Mouse (Mus musculus) heart, embryonic 15.5 days (tissue): ENCODE data around the gene Aldh5a1. TPM values are rescaled to one million over a fixed set of nuclear protein-coding genes. Genes with fewer than 3 reads are reported as not detected.

Source experiments
- ATAC-seq: fragments of 200-750 bp; cut with Nextera tagmentation; replicated peaks from 2 replicates; pipeline ENCODE4 v1.8.0; 2017; ENCODE audit warnings: low read depth, moderate TSS enrichment; ENCODE audit not compliant: insufficient number of reproducible peaks, insufficient read depth, low FRiP score
- H3K27ac ChIP-seq: fragments of 300-500 bp; sonication (generic); 2 replicates; pipeline ENCODE4 v1.5.1; 2015; ENCODE audit warnings: mild to moderate bottlenecking, inconsistent platforms
- H3K27me3 ChIP-seq: fragments of 300-500 bp; sonication (generic); 2 replicates; pipeline ENCODE4 v1.6.1; 2015; ENCODE audit warnings: inconsistent platforms
- H3K36me3 ChIP-seq: fragments of 300-500 bp; sonication (generic); 2 replicates; pipeline ENCODE4 v1.6.1; 2015; ENCODE audit warnings: mild to moderate bottlenecking, inconsistent platforms
- H3K4me1 ChIP-seq: fragments of 300-500 bp; sonication (generic); replicated peaks from 2 replicates; pipeline ENCODE4 v1.6.1; 2015; ENCODE audit warnings: inconsistent platforms
- H3K4me2 ChIP-seq: fragments of 300-500 bp; sonication (generic); 2 replicates; pipeline ENCODE4 v1.6.1; 2015; ENCODE audit warnings: inconsistent platforms, mild to moderate bottlenecking, moderate library complexity
- H3K4me3 ChIP-seq: fragments of 300-500 bp; sonication (generic); 2 replicates; pipeline ENCODE4 v1.5.1; 2015; ENCODE audit warnings: mild to moderate bottlenecking, inconsistent platforms
- H3K9ac ChIP-seq: fragments of 300-500 bp; sonication (generic); 2 replicates; pipeline ENCODE4 v1.6.1; 2015; ENCODE audit warnings: mild to moderate bottlenecking, inconsistent platforms
- H3K9me3 ChIP-seq: fragments of 300-500 bp; sonication (generic); replicated peaks from 2 replicates; pipeline ENCODE4 v1.6.1; 2016; ENCODE audit warnings: inconsistent platforms
- WGBS: fragments of 180-500 bp; shearing (Covaris S2); methylation state at CpG from one replicate; pipeline ENCODE4 v1.1.7; 2015; ENCODE audit warnings: mixed read lengths; 5-methylcytosine and 5-hydroxymethylcytosine counted together
- polyA plus RNA-seq: library from polyadenylated mRNA; unstranded; fragments of >200 nt; fragmentation: Nextera tagmentation; extraction: Ambion mirVana; gene quantifications from 2 replicates; pipeline ENCODE4 v1.2.1, GENCODE M21; 2015

Gene Aldh5a1
- polyA plus RNA-seq, 1 experiment from 2014 or later = 12.6 TPM

DNA sequence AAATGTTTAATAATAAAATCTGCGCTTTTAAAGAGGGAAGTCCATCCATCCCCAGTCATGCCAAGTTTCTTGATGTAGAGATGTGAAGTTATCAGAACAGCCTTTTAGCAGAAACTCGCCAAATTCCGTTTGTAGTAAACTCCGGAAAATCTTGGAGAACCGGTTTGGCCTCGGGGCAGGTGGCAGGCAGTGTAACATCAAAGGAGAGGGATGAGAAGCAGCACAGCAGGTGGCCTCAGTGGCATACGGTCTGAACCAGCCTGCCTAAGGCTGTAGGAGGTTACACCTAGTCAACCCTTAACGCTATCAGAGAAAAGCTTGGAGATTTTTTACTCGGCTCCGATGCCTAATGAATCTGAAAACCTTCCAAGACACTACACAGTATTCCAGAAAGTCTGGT, 18.0 kb upstream of the Aldh5a1 start:
- H3K36me3 ChIP-seq = no peaks in the 10 kb centered on the region
- ATAC-seq = no peak
- no peak overlapping the region for H3K4me2 ChIP-seq
- no peak overlapping the region for H3K9ac ChIP-seq
- no peak overlapping the region for H3K4me3 ChIP-seq
- H3K27ac ChIP-seq = no peak overlapping the region
- no peaks in the 10 kb centered on the region for H3K9me3 ChIP-seq
- peaks cover 3% of the 10 kb centered on the region; the same call in 1 of the 2 replicates for H3K27me3 ChIP-seq
- WGBS = 25% methylated on average over 10 of the region's 10 CpGs
- H3K4me1 ChIP-seq = 0 out of 2 replicates have a peak, but pooled peaks cover 2% of the 10 kb centered on the region

DNA sequence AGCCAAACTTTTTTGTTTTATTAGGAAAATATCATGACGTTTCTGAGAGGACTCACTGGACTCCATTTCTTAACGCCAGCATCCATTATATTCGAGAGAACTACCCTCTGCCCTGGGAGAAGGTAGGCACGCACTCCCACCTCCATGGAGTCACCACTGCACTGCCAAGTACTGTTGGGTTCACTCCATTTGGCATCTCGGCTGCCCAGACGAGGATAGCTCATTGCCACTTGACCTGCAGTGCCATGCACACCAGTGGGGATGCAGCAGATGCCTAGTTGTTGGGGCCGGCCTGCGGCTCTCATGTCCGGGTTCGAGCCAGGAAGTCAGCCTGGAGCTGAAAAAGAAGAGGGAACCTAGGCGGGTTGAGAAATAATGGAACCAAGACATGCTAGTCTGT, 17.6 kb upstream of the Aldh5a1 start:
- Histone ChIP-seq H3K36me3 (no peaks in the 10 kb centered on the region), H3K4me3 (no peak overlapping the region), H3K4me1 (0 out of 2 replicates have a peak, but pooled peaks cover 2% of the 10 kb centered on the region), H3K27ac (no peak overlapping the region), H3K4me2 (no peak overlapping the region), H3K9ac (no peak overlapping the region), H3K27me3 (peaks cover 3% of the 10 kb centered on the region; the same call in 1 of the 2 replicates), H3K9me3 (no peaks in the 10 kb centered on the region)
- 37% methylated on average over 11 of the region's 11 CpGs for WGBS
- no peak for ATAC-seq

DNA sequence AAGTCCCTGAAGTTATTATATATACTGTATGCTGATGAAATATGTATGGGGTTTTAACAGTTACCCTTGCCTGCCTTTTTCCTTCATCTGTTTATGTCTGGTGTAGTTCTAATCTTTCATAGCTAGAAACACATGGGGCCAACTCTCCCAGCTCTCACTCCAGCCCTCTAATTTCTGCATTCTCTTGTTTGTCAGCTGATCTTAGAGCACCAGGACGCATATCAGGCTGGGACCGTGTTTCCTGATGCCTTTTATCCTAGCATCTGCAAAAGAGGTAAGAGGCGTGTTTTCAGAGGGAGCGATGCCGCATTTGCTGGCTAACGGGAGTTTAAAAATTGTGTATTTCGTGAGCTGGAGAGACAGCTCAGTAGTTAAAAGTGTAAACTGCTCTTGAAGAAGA, 15.2 kb upstream of the Aldh5a1 start:
- WGBS = 68% methylated on average over 7 of the region's 7 CpGs
- no peaks in the 10 kb centered on the region for H3K36me3 ChIP-seq
- no peak for ATAC-seq
- H3K9me3 ChIP-seq = no peaks in the 10 kb centered on the region
- H3K4me2 ChIP-seq = no peak overlapping the region
- H3K9ac ChIP-seq = no peak overlapping the region
- peaks cover 3% of the 10 kb centered on the region; the same call in 1 of the 2 replicates for H3K27me3 ChIP-seq
- 0 out of 2 replicates have a peak, but pooled peaks cover 2% of the 10 kb centered on the region for H3K4me1 ChIP-seq
- no peak overlapping the region for H3K27ac ChIP-seq
- no peak overlapping the region for H3K4me3 ChIP-seq

DNA sequence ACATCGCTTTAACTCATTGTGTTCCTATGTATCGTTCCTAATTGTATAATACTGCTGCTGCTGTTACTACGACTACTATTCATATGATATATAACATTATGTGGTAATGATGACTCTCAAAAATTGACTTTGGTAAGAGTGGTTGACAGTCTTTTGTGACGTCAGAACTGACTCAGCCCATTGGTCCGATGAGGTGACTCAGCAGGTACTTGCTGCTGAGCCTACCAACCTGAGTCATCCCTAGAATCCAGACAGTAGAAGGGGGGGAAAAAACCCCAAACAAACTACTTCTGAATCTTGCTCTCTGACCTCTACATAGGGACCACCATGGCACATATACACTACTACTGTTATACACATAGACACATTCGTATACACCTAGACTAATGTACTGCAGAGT, 11.4 kb upstream of the Aldh5a1 start:
- no peak overlapping the region for H3K4me3 ChIP-seq
- no peak overlapping the region for H3K4me2 ChIP-seq
- 85% methylated on average over 6 of the region's 6 CpGs for WGBS
- ATAC-seq = no peak
- H3K4me1 ChIP-seq = 0 out of 2 replicates have a peak, but pooled peaks cover 2% of the 10 kb centered on the region
- H3K36me3 ChIP-seq = no peaks in the 10 kb centered on the region
- no peaks in the 10 kb centered on the region for H3K9me3 ChIP-seq
- no peak overlapping the region for H3K9ac ChIP-seq
- no peak overlapping the region for H3K27ac ChIP-seq
- no peaks in the 10 kb centered on the region; the same call in 1 of the 2 replicates for H3K27me3 ChIP-seq

DNA sequence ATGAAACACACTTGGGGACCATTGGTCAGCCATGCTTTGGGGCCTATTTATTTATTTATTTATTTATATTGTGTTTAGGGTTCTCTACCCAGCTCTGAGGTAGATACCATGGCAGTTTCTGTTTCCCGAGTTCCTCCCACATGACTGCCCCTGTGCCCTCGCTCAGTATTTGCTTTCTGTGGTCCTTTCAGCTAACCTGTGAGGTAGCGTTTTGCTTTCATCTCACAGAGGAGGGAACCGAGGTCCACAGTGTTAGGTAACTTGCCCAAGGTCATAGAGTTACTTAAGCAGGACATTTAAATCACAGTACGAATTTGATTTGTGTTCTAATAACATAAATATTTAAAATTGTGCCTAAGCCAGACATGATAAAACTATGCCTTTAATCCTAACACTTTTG, 9.7 kb upstream of the Aldh5a1 start:
- ATAC-seq = no peak
- no peaks in the 10 kb centered on the region for H3K9me3 ChIP-seq
- H3K4me2 ChIP-seq = no peak overlapping the region
- 72% methylated on average over 5 of the region's 5 CpGs for WGBS
- no peak overlapping the region for H3K9ac ChIP-seq
- no peak overlapping the region for H3K27ac ChIP-seq
- no peaks in the 10 kb centered on the region for H3K27me3 ChIP-seq
- H3K36me3 ChIP-seq = no peaks in the 10 kb centered on the region
- H3K4me1 ChIP-seq = 0 out of 2 replicates have a peak, but pooled peaks cover 2% of the 10 kb centered on the region
- H3K4me3 ChIP-seq = no peak overlapping the region

DNA sequence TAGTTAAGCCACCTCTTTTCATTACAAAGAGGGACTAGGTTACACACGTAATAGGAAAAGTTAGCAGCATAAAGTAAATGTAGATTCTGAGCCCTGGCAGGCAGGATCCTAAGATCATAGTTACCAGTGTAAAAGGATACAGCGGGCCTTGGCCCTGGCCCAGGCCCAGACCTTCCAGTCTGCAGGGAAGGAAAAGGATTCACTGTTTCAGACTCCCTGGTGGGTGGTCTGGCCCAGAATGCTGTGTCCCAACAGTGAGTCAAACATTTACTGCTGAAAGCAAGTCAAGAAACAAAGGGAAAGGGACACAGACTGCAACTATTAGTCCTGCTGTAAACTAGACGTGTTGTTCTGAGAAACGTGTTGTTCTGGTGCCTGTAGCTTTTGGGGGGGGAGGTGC, 8.1 kb upstream of the Aldh5a1 start:
- Histone ChIP-seq H3K9ac (no peak overlapping the region), H3K4me1 (no peaks in the 10 kb centered on the region), H3K9me3 (no peaks in the 10 kb centered on the region), H3K4me3 (no peak overlapping the region), H3K27ac (no peak overlapping the region), H3K27me3 (no peaks in the 10 kb centered on the region), H3K36me3 (no peaks in the 10 kb centered on the region), H3K4me2 (no peak overlapping the region)
- 34% methylated on average over 4 of the region's 4 CpGs for WGBS
- no peak for ATAC-seq

DNA sequence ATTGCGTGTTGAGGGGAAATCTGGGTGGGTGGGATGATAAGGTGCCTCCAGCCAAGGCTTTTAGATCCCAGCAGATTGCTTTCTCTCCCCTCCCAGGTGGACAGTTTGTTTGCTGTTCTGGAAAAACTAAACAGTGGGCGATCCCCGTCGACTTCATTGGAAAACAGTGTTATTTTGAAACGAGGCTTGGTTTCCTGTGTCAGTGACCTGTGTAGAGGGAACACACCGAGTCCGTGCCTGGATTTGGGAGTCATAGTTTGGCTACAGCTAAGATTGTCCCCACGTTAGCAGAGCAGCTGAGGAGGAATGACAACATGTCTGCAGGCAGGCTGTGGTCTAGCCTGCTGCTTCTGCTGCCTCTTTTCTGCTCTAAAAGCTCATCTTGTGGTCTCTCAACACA, 5.8 kb upstream of the Aldh5a1 start:
- no peaks in the 10 kb centered on the region for H3K27me3 ChIP-seq
- no peak overlapping the region for H3K9ac ChIP-seq
- no peaks in the 10 kb centered on the region for H3K9me3 ChIP-seq
- H3K4me1 ChIP-seq = peaks cover 4% of the 10 kb centered on the region
- WGBS = 60% methylated on average over 8 of the region's 8 CpGs
- H3K4me2 ChIP-seq = no peak overlapping the region
- H3K36me3 ChIP-seq = no peaks in the 10 kb centered on the region
- no peak overlapping the region for H3K27ac ChIP-seq
- ATAC-seq = no peak
- no peak overlapping the region for H3K4me3 ChIP-seq

DNA sequence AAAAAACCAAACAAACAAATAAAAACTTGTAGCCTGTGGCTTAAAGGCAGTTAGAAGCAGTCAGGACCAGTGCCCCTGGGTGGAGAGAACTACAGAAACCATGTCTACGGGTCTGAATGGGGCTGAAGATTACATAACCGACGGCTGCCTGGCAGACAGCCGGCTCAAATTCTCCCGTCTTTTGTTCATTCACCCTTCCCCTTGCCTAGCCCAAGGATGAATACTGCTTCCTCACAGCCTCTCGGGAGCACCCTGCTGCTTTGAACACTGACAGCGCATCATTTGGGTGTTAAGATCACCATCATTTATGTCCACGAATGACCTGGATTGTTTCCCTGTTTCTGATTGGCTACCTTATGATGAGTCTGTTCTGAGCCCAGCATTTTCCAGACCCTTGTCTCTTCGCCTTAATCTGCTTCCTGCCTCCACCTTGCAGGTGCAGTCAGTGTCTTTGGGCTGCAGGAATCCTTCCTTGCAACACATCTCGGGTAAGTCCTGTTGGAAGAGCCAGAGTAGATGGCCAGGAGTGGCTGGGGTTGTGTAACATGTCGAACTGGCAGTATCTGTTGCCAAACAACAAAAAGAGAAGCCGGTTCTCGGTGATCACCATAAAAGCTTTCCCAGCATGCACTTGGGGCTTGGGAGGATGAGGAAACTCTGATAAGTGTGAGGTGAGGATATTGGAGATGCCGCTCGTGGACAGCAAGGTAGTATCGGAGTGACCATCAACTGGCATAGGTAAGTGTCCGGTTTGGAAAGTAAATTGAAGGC, 5.2 kb upstream of the Aldh5a1 start, which contains the start of gene Gpld1:
Gene Gpld1 (plus strand): TSS at position 641 of the 771 bp plus-strand sequence.
- 58% methylated on average over 17 of the region's 17 CpGs for WGBS
- Histone ChIP-seq H3K9me3 (no peaks in the 10 kb centered on the region), H3K4me3 (no peak within 1 kb of the TSS), H3K36me3 (no peaks in the 10 kb centered on the region), H3K27me3 (no peaks in the 10 kb centered on the region), H3K4me1 (peaks cover 10% of the 10 kb centered on the region), H3K9ac (no peak within 1 kb of the TSS), H3K27ac (no peak within 1 kb of the TSS), H3K4me2 (no peak within 1 kb of the TSS)
- no peak for ATAC-seq

DNA sequence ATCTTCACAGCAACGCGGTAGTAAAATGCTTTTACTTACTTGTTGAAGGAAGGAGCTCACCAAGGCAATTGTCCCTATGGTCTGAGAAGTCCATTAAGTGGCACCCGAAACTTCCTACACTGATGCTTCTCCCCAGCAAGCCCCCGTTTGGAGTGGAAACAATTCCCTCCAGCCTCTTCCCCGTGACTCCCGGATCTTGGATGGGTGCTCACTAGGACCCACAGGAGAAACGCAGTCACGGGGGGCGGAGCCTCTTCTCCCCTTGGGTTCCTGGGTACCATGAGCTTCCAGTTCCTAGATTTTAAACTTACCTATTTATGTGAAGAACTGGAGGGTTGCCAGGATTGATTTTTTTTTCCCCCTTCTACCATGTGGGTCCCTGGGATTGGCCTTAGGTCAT, 2.0 kb upstream of the Aldh5a1 start:
- WGBS = 83% methylated on average over 9 of the region's 9 CpGs
- Histone ChIP-seq H3K4me3 (no peak overlapping the region), H3K36me3 (no peaks in the 10 kb centered on the region), H3K4me1 (peaks cover 15% of the 10 kb centered on the region), H3K27ac (no peak overlapping the region), H3K9ac (no peak overlapping the region), H3K9me3 (no peaks in the 10 kb centered on the region), H3K4me2 (no peak overlapping the region), H3K27me3 (no peaks in the 10 kb centered on the region)
- no peak for ATAC-seq

DNA sequence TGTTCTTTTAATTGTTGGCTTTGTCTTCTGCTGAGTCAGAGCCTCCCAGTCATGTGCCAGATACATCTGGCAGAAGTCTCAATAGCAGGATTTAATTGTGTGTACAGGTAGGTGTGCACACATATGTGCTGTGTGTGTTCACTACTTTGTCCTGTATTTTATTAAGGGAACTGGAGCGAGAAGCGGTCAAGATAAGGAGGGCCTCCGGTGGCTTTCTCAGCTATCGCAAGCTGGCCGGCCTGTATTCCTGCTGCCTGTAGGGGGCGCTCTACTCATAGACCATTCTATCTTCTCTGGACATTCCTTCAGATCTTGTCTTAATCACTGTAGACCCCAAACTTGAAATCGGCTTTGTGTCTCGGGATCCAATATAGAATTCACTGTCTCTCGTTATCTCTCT, 1.2 kb upstream of the Aldh5a1 start:
- Histone ChIP-seq H3K4me3 (no peak overlapping the region), H3K9me3 (no peaks in the 10 kb centered on the region), H3K9ac (no peak overlapping the region), H3K4me2 (no peak overlapping the region), H3K36me3 (no peaks in the 10 kb centered on the region), H3K27me3 (no peaks in the 10 kb centered on the region), H3K4me1 (peaks cover 15% of the 10 kb centered on the region), H3K27ac (no peak overlapping the region)
- 19% methylated on average over 9 of the region's 9 CpGs for WGBS
- ATAC-seq = no peak

DNA sequence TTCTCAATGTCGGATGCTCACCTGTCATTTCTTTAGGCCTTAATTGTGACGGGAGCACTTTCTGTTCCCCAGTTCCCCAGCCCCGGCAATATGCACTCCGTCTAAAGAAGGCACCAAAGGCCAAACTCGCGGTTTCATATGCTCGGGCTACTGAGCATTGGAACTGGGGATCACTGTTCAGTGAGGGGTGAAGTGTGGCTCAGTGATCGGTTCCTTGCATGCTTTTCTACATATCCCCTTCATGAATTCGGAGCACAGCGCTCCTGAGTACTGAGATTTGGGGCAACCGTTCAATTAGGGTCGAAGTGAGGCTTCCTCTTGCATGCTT, 342 bp upstream of the Aldh5a1 start:
- peak overlapping the region; percentile 68 for H3K4me3 ChIP-seq
- no peaks in the 10 kb centered on the region for H3K27me3 ChIP-seq
- peak overlapping the region; percentile 70 for H3K4me2 ChIP-seq
- no peaks in the 10 kb centered on the region for H3K9me3 ChIP-seq
- no peaks in the 10 kb centered on the region for H3K36me3 ChIP-seq
- peak overlapping the region; percentile 80 for H3K27ac ChIP-seq
- H3K4me1 ChIP-seq = peaks cover 15% of the 10 kb centered on the region
- no peak for ATAC-seq
- WGBS = 16% methylated on average over 12 of the region's 12 CpGs
- peak overlapping the region; percentile 90 for H3K9ac ChIP-seq

DNA sequence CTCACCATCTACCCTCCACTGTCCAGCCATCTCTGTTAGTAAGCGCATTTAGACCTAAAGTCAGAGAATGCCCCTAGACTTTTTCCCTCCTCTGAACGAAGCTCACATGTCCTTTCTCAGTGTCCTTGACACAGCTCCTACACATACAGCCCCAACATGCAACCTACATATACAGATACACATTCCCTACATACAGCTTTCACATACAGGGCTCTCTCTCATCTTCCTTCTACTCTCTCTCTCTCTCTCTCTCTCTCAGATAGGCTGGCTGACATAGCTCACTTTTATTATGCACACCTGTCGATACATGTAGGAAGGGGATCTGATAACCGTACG, 721 bp downstream of the Aldh5a1 start:
- 36% methylated on average over 5 of the region's 5 CpGs for WGBS

More for the DNA sequence above, 721 bp downstream of the Aldh5a1 start:
- H3K27me3 ChIP-seq = no peaks in the 10 kb centered on the region
- ATAC-seq = no peak
- peak overlapping the region; percentile 80 for H3K27ac ChIP-seq
- H3K9ac ChIP-seq = peak overlapping the region; percentile 90
- H3K4me1 ChIP-seq = peaks cover 18% of the 10 kb centered on the region
- no peaks in the 10 kb centered on the region for H3K36me3 ChIP-seq
- peak overlapping the region; percentile 70 for H3K4me2 ChIP-seq
- H3K9me3 ChIP-seq = no peaks in the 10 kb centered on the region
- peak overlapping the region; percentile 68 for H3K4me3 ChIP-seq
